Mouse (Mus musculus): ENCODE results near the gene Cep78.

Cep78 gene

DNA sequence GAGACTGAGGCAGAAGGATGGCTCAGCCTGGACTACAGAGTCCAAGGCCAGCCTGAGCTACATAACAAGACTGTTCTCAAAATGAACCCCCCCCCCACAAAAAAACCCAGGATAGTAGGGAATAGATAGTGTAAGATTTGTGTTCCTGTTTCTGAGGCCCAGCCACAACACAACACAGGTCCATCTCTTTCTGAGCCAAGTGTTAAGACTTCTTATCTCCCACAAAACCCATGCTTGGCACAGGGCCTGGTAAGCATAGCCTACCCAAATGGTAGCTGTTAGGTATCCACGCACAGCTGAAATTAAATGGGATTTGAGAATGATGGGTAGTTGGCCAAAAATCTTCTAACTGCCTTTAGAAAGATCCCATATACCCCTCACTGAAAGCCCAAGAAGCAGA lies 74.3 kb downstream of the Cep78 start:
- no peak for DNase-seq (ENCODE audit: low read depth, low spot score)

DNA sequence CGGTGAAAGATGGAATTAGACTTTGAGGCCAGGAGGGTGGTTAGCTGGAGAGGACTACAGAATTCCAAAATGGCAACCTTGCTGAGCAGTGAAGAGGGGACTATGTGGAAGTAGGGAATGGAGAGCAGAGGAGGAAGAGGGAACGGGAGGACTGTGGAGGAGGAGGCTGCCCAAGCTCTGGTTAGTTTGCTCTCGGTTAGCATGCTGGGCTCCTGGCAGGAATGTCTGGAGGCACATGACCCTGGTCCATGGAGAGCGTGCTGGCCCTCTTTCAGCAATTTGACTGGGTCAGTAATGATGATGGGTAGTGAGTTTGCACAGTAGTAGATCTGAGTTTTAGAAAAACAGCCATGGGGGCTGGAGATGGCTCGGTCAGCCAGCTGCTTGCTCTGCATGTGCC lies 76.8 kb downstream of the Cep78 start:
- no peak for DNase-seq (ENCODE audit: low read depth, low spot score)

All from brain, embryonic 18.5 days (tissue).